Mouse (Mus musculus): ENCODE data around the gene Cux2.

Gene Cux2

GRCm38 (mm10) chr5:121818401-121818800, 231.5 kb downstream of the Cux2 start:
- no peak for DNase-seq (ENCODE audit: low read depth)

GRCm38 (mm10) chr5:121817551-121817950, 232.4 kb downstream of the Cux2 start:
- no peak for DNase-seq (ENCODE audit: low read depth)

- no peak for DNase-seq (ENCODE audit: low read depth)
Measured at GRCm38 (mm10) chr5:121816611-121817010, 233.3 kb downstream of the Cux2 start.

- no peak for DNase-seq (ENCODE audit: low read depth)
Measured at GRCm38 (mm10) chr5:121815867-121816380, 234.0 kb downstream of the Cux2 start.

- DNase-seq (ENCODE audit: low read depth): no peak
Measured at GRCm38 (mm10) chr5:121815067-121815466, 234.8 kb downstream of the Cux2 start.

- no peak for DNase-seq (ENCODE audit: low read depth)
Measured at GRCm38 (mm10) chr5:121813744-121814143, 236.2 kb downstream of the Cux2 start.

GRCm38 (mm10) chr5:121812526-121813243, 237.2 kb downstream of the Cux2 start:
- DNase-seq (ENCODE audit: low read depth): no peak

- no peak for DNase-seq (ENCODE audit: low read depth)
Measured at GRCm38 (mm10) chr5:121811485-121811931, 238.4 kb downstream of the Cux2 start.

- DNase-seq (ENCODE audit: low read depth): no peak
Measured at GRCm38 (mm10) chr5:121810331-121811151, 239.4 kb downstream of the Cux2 start.

- no peak for DNase-seq (ENCODE audit: low read depth)
Measured at GRCm38 (mm10) chr5:121809667-121810224, 240.2 kb downstream of the Cux2 start.

GRCm38 (mm10) chr5:121808202-121808601, 241.7 kb downstream of the Cux2 start:
- no peak for DNase-seq (ENCODE audit: low read depth)

- no peak for DNase-seq (ENCODE audit: low read depth)
Measured at GRCm38 (mm10) chr5:121807186-121807585, 242.7 kb downstream of the Cux2 start.

Measured in c-Kit-positive CD71-positive TER-119-negative erythroid progenitor cells, embryonic 14.5 days (primary cell).